Mouse (Mus musculus): ENCODE measurements at regions not wholly inside any gene's neighbourhood (a gene's known extent, or its start where the extent isn't known, plus 50 kb on each side); places are given as distances from the start of the nearest gene placed in this dataset.

GRCm38 (mm10) chr8:126160356-126160975 lies 137.9 kb upstream of the Slc35f3 start:
- Histone ChIP-seq H3K4me2 (ENCODE audit: low read depth) (no peak overlapping the region), H3K4me3 (no peak overlapping the region), H3K27me3 (ENCODE audit: control insufficient read depth, insufficient read depth, insufficient read length) (no peaks in the 10 kb centered on the region), H3K79me2 (ENCODE audit: control insufficient read depth, insufficient read depth) (no peaks in the 10 kb centered on the region), H3K36me3 (ENCODE audit: control insufficient read depth, insufficient read depth) (no peaks in the 10 kb centered on the region), H3ac (ENCODE audit: control insufficient read depth, insufficient read length) (no peak overlapping the region)
- no peak for TF ChIP-seq MYOG (IDR thresholded peaks at IDR 0.05; ENCODE audit: control insufficient read depth in 1 of 3, insufficient read depth in 1 of 3, insufficient read length in 2 of 3, low read depth in 2 of 3)
- TF ChIP-seq TCF12 (IDR thresholded peaks at IDR 0.05; ENCODE audit: insufficient read depth, poor library complexity, severe bottlenecking), result no peak
- no peak for TF ChIP-seq USF1 (IDR thresholded peaks at IDR 0.05; ENCODE audit: low read depth)
- no peak for TF ChIP-seq POLR2A (IDR thresholded peaks at IDR 0.05; ENCODE audit: insufficient read length, low read depth)
- no peak for TF ChIP-seq MYOD1 (IDR thresholded peaks at IDR 0.05; ENCODE audit: control insufficient read depth in 1 of 3, insufficient read length in 2 of 3, low read depth in 2 of 3)
- no peak for TF ChIP-seq MAX (IDR thresholded peaks at IDR 0.05; ENCODE audit: low read depth)
- TF ChIP-seq TCF3 (IDR thresholded peaks at IDR 0.05; ENCODE audit: insufficient read length, low read depth), result no peak
- TF ChIP-seq CEBPB (IDR thresholded peaks at IDR 0.05; ENCODE audit: insufficient read depth, poor library complexity, severe bottlenecking), result no peak
- TF ChIP-seq POLR2AphosphoS2 (IDR thresholded peaks at IDR 0.05; ENCODE audit: insufficient read length, low read depth), result no peak
- TF ChIP-seq SRF (IDR thresholded peaks at IDR 0.05; ENCODE audit: control insufficient read depth, insufficient read length, low read depth), result no peak
- TF ChIP-seq REST (IDR thresholded peaks at IDR 0.05; ENCODE audit: insufficient read depth, insufficient read length), result no peak

- Histone ChIP-seq H3K36me3 (ENCODE audit: control insufficient read depth, insufficient read depth) (no peaks in the 10 kb centered on the region), H3K79me2 (ENCODE audit: control insufficient read depth, insufficient read depth) (no peaks in the 10 kb centered on the region), H3K27me3 (ENCODE audit: control insufficient read depth, insufficient read depth, insufficient read length) (no peaks in the 10 kb centered on the region), H3K4me2 (ENCODE audit: low read depth) (no peak overlapping the region), H3K4me3 (no peak overlapping the region), H3ac (ENCODE audit: control insufficient read depth, insufficient read length) (no peak overlapping the region)
- TF ChIP-seq CEBPB (IDR thresholded peaks at IDR 0.05; ENCODE audit: insufficient read depth, poor library complexity, severe bottlenecking) (no peak), USF1 (IDR thresholded peaks at IDR 0.05; ENCODE audit: low read depth) (no peak), REST (IDR thresholded peaks at IDR 0.05; ENCODE audit: insufficient read depth, insufficient read length) (no peak), POLR2A (IDR thresholded peaks at IDR 0.05; ENCODE audit: insufficient read length, low read depth) (no peak), MYOD1 (IDR thresholded peaks at IDR 0.05; ENCODE audit: control insufficient read depth in 1 of 3, insufficient read length in 2 of 3, low read depth in 2 of 3) (no peak), TCF3 (IDR thresholded peaks at IDR 0.05; ENCODE audit: insufficient read length, low read depth) (no peak), MAX (IDR thresholded peaks at IDR 0.05; ENCODE audit: low read depth) (no peak), TCF12 (IDR thresholded peaks at IDR 0.05; ENCODE audit: insufficient read depth, poor library complexity, severe bottlenecking) (no peak), E2F4 (IDR thresholded peaks at IDR 0.05; ENCODE audit: insufficient read depth) (no peak), MYOG (IDR thresholded peaks at IDR 0.05; ENCODE audit: control insufficient read depth in 1 of 3, insufficient read depth in 1 of 3, insufficient read length in 2 of 3, low read depth in 2 of 3) (no peak), POLR2AphosphoS2 (IDR thresholded peaks at IDR 0.05; ENCODE audit: insufficient read length, low read depth) (no peak), SRF (IDR thresholded peaks at IDR 0.05; ENCODE audit: control insufficient read depth, insufficient read length, low read depth) (no peak)
These were observed 135.5 kb upstream of the Slc35f3 start for GRCm38 (mm10) chr8:126162748-126163371.

- no peak overlapping the region for H3K4me3 ChIP-seq
These were observed 134.4 kb upstream of the Slc35f3 start for GRCm38 (mm10) chr8:126163954-126164353.

GRCm38 (mm10) chr8:126165486-126166095 lies 132.8 kb upstream of the Slc35f3 start:
- Histone ChIP-seq H3ac (ENCODE audit: control insufficient read depth, insufficient read length) (no peak overlapping the region), H3K4me3 (no peak overlapping the region), H3K36me3 (ENCODE audit: control insufficient read depth, insufficient read depth) (no peaks in the 10 kb centered on the region), H3K4me2 (ENCODE audit: low read depth) (no peak overlapping the region), H3K27me3 (ENCODE audit: control insufficient read depth, insufficient read depth, insufficient read length) (no peaks in the 10 kb centered on the region), H3K79me2 (ENCODE audit: control insufficient read depth, insufficient read depth) (no peaks in the 10 kb centered on the region)
- no peak for TF ChIP-seq MYOG (IDR thresholded peaks at IDR 0.05; ENCODE audit: control insufficient read depth in 1 of 3, insufficient read depth in 1 of 3, insufficient read length in 2 of 3, low read depth in 2 of 3)
- TF ChIP-seq MYOD1 (IDR thresholded peaks at IDR 0.05; ENCODE audit: control insufficient read depth in 1 of 3, insufficient read length in 2 of 3, low read depth in 2 of 3), result no peak
- no peak for TF ChIP-seq SRF (IDR thresholded peaks at IDR 0.05; ENCODE audit: control insufficient read depth, insufficient read length, low read depth)
- TF ChIP-seq POLR2A (IDR thresholded peaks at IDR 0.05; ENCODE audit: insufficient read length, low read depth), result no peak
- no peak for TF ChIP-seq E2F4 (IDR thresholded peaks at IDR 0.05; ENCODE audit: insufficient read depth)
- no peak for TF ChIP-seq POLR2AphosphoS2 (IDR thresholded peaks at IDR 0.05; ENCODE audit: insufficient read length, low read depth)

More at GRCm38 (mm10) chr8:126163954-126164353, 134.4 kb upstream of the Slc35f3 start:
- TF ChIP-seq MYOG (IDR thresholded peaks at IDR 0.05; ENCODE audit: control insufficient read depth in 1 of 3, insufficient read depth in 1 of 3, insufficient read length in 2 of 3, low read depth in 2 of 3) (no peak), SRF (IDR thresholded peaks at IDR 0.05; ENCODE audit: control insufficient read depth, insufficient read length, low read depth) (no peak), CEBPB (IDR thresholded peaks at IDR 0.05; ENCODE audit: insufficient read depth, poor library complexity, severe bottlenecking) (no peak), TCF3 (IDR thresholded peaks at IDR 0.05; ENCODE audit: insufficient read length, low read depth) (no peak), TCF12 (IDR thresholded peaks at IDR 0.05; ENCODE audit: insufficient read depth, poor library complexity, severe bottlenecking) (no peak), REST (IDR thresholded peaks at IDR 0.05; ENCODE audit: insufficient read depth, insufficient read length) (no peak), POLR2A (IDR thresholded peaks at IDR 0.05; ENCODE audit: insufficient read length, low read depth) (no peak), POLR2AphosphoS2 (IDR thresholded peaks at IDR 0.05; ENCODE audit: insufficient read length, low read depth) (no peak), MYOD1 (IDR thresholded peaks at IDR 0.05; ENCODE audit: control insufficient read depth in 1 of 3, insufficient read length in 2 of 3, low read depth in 2 of 3) (no peak), USF1 (IDR thresholded peaks at IDR 0.05; ENCODE audit: low read depth) (no peak), MAX (IDR thresholded peaks at IDR 0.05; ENCODE audit: low read depth) (no peak)
- H3K4me2 ChIP-seq (ENCODE audit: low read depth), result no peak overlapping the region
- no peak overlapping the region for H3ac ChIP-seq (ENCODE audit: control insufficient read depth, insufficient read length)
- H3K36me3 ChIP-seq (ENCODE audit: control insufficient read depth, insufficient read depth), result no peaks in the 10 kb centered on the region
- H3K27me3 ChIP-seq (ENCODE audit: control insufficient read depth, insufficient read depth, insufficient read length), result no peaks in the 10 kb centered on the region
- H3K79me2 ChIP-seq (ENCODE audit: control insufficient read depth, insufficient read depth), result no peaks in the 10 kb centered on the region

Data from myocyte (in vitro differentiated cells).